Mouse (Mus musculus) B cell, adult 2 months (primary cell): Measurements from ENCODE around the gene Phf5a.

Experiments used
- DNase-seq, 2 experiments: peaks; one replicate each; pipeline ENCODE4 v3.0.0; 2022

Phf5a gene

GRCm38 (mm10) chr15:81818404-81818803 lies 53.3 kb downstream of the Phf5a start:
- no peak for DNase-seq

DNA sequence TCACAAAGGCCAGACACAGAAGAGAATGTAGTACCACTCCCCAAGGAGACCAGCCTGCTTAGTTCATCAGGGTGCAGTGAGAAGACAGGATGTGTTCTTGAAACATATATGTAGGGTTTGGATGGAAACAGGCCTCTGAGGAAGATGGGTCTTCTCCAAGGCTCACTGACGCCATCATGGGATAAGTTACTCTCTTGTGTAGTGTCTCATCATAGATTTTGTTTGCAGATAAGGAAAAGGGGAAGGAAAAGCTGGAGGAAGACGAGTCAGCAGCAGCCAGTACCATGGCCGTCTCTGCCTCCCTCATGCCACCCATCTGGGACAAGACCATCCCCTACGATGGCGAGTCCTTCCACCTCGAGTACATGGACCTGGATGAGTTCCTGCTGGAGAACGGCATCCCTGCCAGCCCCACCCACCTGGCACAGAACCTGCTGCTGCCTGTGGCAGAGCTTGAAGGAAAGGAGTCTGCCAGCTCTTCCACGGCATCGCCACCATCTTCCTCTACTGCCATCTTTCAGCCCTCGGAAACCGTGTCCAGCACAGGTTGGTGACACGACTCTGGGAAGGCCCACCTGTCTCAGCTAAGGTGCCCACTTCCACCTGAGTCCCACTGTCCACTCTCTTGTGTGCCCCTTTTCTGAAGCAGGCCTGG lies 56.9 kb downstream of the Phf5a start:
- DNase-seq: no peak
